Mouse (Mus musculus) midbrain, embryonic 13.5 days (tissue): ENCODE data around the gene Ears2. TPM values are rescaled to one million over a fixed set of nuclear protein-coding genes. Genes with fewer than 3 reads are reported as not detected.

Source experiments
- polyA plus RNA-seq: library from polyadenylated mRNA; unstranded; fragments of >200 nt; fragmentation: Nextera tagmentation; extraction: Ambion mirVana; gene quantifications from 2 replicates; pipeline ENCODE4 v1.2.1, GENCODE M21; 2015

Ears2 gene
- polyA plus RNA-seq, 1 experiment from 2014 or later = 10.4 TPM

Other genes starting within 250 kb of the Ears2 start
- not detected in 2 replicates for gene Scnn1b, start 202.2 kb downstream of the Ears2 start, polyA plus RNA-seq
- 20.6 TPM in 2 replicates for gene Cog7, start 85.6 kb downstream of the Ears2 start, polyA plus RNA-seq
- 55.4 and 58.0 TPM in 2 replicates for gene Gga2, start 46.0 kb downstream of the Ears2 start, polyA plus RNA-seq
- 69.5 and 74.8 TPM in 2 replicates for gene Ubfd1, start 88 bp downstream of the Ears2 start, polyA plus RNA-seq
- 635 and 660 TPM in 2 replicates for gene Ndufab1, start 34.6 kb upstream of the Ears2 start, polyA plus RNA-seq
- 9.0 and 9.1 TPM in 2 replicates for gene Palb2, start 65.7 kb upstream of the Ears2 start, polyA plus RNA-seq
- 156 and 163 TPM in 2 replicates for gene Dctn5, start 65.8 kb upstream of the Ears2 start, polyA plus RNA-seq
- gene Plk1, start 92.2 kb upstream of the Ears2 start, polyA plus RNA-seq = 54.5 and 55.2 TPM in 2 replicates
- 0.78 and 1.1 TPM in 2 replicates for gene Ern2, start 118.9 kb upstream of the Ears2 start, polyA plus RNA-seq
- 1.2 and 1.5 TPM in 2 replicates for gene Chp2, start 152.2 kb upstream of the Ears2 start, polyA plus RNA-seq
- 44.8 and 46.4 TPM in 2 replicates for gene Prkcb, start 221.5 kb upstream of the Ears2 start, polyA plus RNA-seq